Mouse (Mus musculus): ENCODE measurements around the gene Dmpk.

DNA sequence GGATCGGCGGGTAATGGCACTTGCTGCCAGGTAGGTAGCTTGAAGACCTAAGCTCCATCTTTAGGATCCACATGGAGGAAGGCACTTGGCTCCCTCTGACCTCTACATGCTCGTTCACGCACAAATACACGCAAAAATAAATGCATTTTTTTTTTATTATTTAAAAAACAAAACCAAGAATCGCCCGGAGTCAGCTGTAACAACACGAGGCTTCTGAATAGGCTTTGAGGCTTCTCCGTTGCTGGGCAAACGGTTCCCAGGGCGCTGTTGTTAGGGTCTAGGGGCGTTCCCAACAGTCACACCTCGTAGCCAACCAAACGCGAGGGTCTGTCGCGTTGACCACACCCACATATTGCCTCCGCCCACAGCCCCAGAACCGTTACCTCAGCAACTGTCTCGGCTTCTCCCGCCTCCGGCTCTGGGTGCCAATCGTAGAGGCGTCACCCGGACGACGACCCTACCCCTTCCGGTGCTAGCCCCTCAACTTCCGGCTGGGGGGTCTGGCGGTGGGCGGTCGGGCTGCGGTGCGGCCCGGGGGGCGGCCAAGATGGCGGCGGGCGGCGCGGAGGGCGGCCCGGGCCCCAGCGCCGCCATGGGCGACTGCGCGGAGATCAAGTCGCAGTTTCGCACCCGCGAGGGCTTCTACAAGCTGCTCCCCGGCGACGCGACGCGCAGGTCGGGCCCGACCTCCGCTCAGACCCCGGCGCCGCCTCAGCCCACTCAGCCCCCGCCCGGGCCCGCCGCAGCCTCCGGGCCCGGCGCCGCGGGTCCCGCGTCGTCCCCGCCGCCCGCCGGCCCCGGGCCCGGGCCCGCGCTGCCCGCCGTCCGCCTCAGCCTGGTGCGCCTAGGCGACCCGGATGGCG is 7.7 kb upstream of the Dmpk start, which contains the start of gene Dmwd:
- TF ChIP-seq CTCF (IDR thresholded peaks at IDR 0.05; ENCODE audit: extremely low read depth, insufficient read depth, insufficient read length, insufficient replicate concordance) (no peak), POLR2A (IDR thresholded peaks at IDR 0.05; ENCODE audit: low read depth, low read length) (no peak)
